Mouse (Mus musculus): ENCODE results near the gene Mpg. TPM values are rescaled to one million over a fixed set of nuclear protein-coding genes. Genes with fewer than 3 reads are reported as not detected.
A peak's percentile ranks its signal among the peaks of the same experiment; 100 is the strongest.

Mpg gene
- polyA plus RNA-seq, 1 experiment, result 20.7 TPM

DNA sequence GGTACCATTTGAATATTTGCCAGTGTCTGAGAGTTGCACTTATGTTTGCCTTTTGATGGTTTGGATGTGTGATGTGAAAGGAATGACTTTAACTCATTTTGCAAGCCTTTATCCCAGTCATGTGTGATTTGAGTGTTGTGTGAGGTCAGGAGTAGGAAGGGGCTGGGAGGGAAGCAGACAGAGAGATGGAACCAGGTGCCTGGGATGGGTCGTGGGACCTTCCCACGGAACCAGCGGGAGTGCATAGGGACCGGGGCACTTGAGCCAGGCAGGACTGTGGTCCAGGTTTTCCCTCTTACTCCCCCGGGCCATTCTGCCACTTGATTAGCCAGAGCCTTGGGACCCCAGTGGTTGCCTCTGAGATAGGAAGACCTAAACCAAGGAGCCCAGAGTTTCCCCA lies 41.7 kb downstream of the Mpg start:
- peaks cover 15% of the 10 kb centered on the region for H3K4me1 ChIP-seq (ENCODE audit: control insufficient read depth, insufficient read depth, low read length)
- H3K27ac ChIP-seq (ENCODE audit: insufficient read depth, low read length), result peak overlapping the region; percentile 95
- no peak overlapping the region for H3K4me3 ChIP-seq (ENCODE audit: insufficient read depth, low read length)
- TF ChIP-seq CTCF (IDR thresholded peaks at IDR 0.05; ENCODE audit: borderline replicate concordance, insufficient read depth, low read length), result no peak
- no peak for TF ChIP-seq POLR2A (IDR thresholded peaks at IDR 0.05; ENCODE audit: low read depth, low read length)

DNA sequence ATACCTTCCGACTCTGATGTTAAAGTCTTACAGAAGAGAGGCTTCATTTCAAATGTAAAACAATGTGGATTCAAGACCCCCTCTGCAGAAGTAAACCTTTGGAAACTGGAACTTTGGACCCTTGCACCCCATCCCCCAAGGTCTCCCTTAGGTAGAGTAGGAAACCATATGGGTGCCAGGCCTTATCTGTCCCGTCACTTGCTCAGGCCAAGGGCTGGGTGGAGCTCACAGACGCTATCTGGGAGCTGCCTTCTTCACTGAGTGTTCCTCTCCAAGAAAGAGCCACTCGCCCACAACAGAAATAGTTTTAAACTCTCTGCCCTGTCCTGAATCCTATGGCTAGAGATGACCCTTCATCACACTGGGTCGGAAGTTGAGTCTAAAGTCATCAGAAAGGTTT lies 42.6 kb downstream of the Mpg start:
- Histone ChIP-seq H3K4me1 (ENCODE audit: control insufficient read depth, insufficient read depth, low read length) (peaks cover 8% of the 10 kb centered on the region), H3K27ac (ENCODE audit: insufficient read depth, low read length) (no peak overlapping the region), H3K4me3 (ENCODE audit: insufficient read depth, low read length) (no peak overlapping the region)
- TF ChIP-seq CTCF (IDR thresholded peaks at IDR 0.05; ENCODE audit: borderline replicate concordance, insufficient read depth, low read length) (no peak), POLR2A (IDR thresholded peaks at IDR 0.05; ENCODE audit: low read depth, low read length) (no peak)

- TF ChIP-seq CTCF (IDR thresholded peaks at IDR 0.05; ENCODE audit: borderline replicate concordance, insufficient read depth, low read length), result no peak
- TF ChIP-seq POLR2A (IDR thresholded peaks at IDR 0.05; ENCODE audit: low read depth, low read length), result no peak
- no peak overlapping the region for H3K4me3 ChIP-seq (ENCODE audit: insufficient read depth, low read length)
- peaks cover 4% of the 10 kb centered on the region; the same call in 1 of the 2 replicates for H3K4me1 ChIP-seq (ENCODE audit: control insufficient read depth, insufficient read depth, low read length)
- H3K27ac ChIP-seq (ENCODE audit: insufficient read depth, low read length), result no peak overlapping the region
These were observed 44.9 kb downstream of the Mpg start for GRCm38 (mm10) chr11:32271178-32271577.

- Histone ChIP-seq H3K4me1 (ENCODE audit: control insufficient read depth, insufficient read depth, low read length) (no peaks in the 10 kb centered on the region), H3K27ac (ENCODE audit: insufficient read depth, low read length) (no peak within 1 kb of the TSS), H3K4me3 (ENCODE audit: insufficient read depth, low read length) (no peak within 1 kb of the TSS)
- TF ChIP-seq CTCF (IDR thresholded peaks at IDR 0.05; ENCODE audit: borderline replicate concordance, insufficient read depth, low read length) (no peak), POLR2A (IDR thresholded peaks at IDR 0.05; ENCODE audit: low read depth, low read length) (no peak)
These were observed 50.0 kb downstream of the Mpg start, which contains the start of gene Hba-x for GRCm38 (mm10) chr11:32276347-32276746. Gene Hba-x, plus strand, starts transcription at chr11:32276400.

DNA sequence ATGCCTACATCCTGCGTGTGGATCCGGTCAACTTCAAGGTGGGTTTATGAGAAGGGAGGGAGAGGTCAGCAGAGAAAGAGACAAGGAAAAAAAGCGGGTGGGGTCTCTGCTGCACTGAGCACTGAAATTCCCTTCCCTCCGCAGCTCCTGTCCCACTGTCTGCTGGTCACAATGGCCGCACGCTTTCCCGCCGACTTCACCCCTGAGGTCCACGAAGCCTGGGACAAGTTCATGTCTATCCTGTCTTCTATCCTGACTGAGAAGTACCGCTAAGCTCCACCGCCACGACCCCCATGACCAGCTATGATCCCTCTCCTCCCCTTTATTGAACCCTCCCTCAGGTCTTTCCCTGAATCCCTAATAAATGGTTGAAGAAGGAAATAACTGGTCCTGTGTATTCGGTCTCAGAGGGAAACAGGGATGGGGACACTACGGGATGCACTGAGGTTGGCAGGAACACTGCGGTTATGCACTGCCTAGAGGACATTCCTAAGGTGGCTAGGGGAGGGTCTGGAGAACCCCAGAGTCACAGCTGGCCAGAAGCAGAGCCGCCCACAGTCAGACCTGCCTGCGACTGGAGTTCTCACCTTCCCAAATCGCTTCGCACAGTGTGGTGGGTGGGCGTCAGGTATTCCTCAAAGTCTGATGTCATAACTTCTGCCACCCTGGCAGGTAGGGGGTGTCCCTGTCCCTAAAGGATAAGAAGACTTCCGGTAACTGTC lies 51.6 kb downstream of the Mpg start:
- no peak overlapping the region for H3K4me3 ChIP-seq (ENCODE audit: insufficient read depth, low read length)
- no peak overlapping the region for H3K27ac ChIP-seq (ENCODE audit: insufficient read depth, low read length)
- H3K4me1 ChIP-seq (ENCODE audit: control insufficient read depth, insufficient read depth, low read length), result no peaks in the 10 kb centered on the region
- TF ChIP-seq POLR2A (IDR thresholded peaks at IDR 0.05; ENCODE audit: low read depth, low read length) (no peak), CTCF (IDR thresholded peaks at IDR 0.05; ENCODE audit: borderline replicate concordance, insufficient read depth, low read length) (no peak)

DNA sequence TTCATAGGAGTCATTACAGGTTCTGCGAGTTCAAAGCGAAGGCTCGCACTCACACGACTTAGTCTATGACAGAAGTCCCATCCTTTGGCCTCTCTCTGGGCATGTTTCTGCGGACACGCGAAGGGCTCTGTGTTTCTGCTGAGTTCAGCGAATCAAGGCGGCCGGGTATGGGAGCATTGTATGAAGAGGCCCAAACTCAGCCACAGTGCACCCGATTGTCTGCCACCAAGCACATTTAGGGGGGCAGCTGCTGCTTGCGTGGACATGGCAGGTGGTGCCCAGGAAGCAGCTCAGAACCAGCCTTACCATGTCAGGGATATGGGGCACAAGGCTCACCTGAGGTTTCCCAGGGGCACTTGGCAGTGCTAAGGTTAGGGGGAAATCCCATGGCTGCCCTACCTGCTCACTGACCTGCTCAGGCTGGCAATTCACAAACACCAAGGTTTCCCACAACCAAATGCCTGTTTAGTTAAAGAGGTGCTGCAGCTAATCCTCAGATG lies 52.2 kb downstream of the Mpg start:
- no peaks in the 10 kb centered on the region for H3K4me1 ChIP-seq (ENCODE audit: control insufficient read depth, insufficient read depth, low read length)
- TF ChIP-seq CTCF (IDR thresholded peaks at IDR 0.05; ENCODE audit: borderline replicate concordance, insufficient read depth, low read length) (no peak), POLR2A (IDR thresholded peaks at IDR 0.05; ENCODE audit: low read depth, low read length) (no peak)

GRCm38 (mm10) chr11:32280646-32281045 lies 54.3 kb downstream of the Mpg start:
- Histone ChIP-seq H3K4me1 (ENCODE audit: control insufficient read depth, insufficient read depth, low read length) (no peaks in the 10 kb centered on the region), H3K27ac (ENCODE audit: insufficient read depth, low read length) (no peak overlapping the region), H3K4me3 (ENCODE audit: insufficient read depth, low read length) (no peak overlapping the region)
- TF ChIP-seq POLR2A (IDR thresholded peaks at IDR 0.05; ENCODE audit: low read depth, low read length) (no peak), CTCF (IDR thresholded peaks at IDR 0.05; ENCODE audit: borderline replicate concordance, insufficient read depth, low read length) (no peak)

More for the DNA sequence above, 52.2 kb downstream of the Mpg start:
- Histone ChIP-seq H3K27ac (ENCODE audit: insufficient read depth, low read length) (no peak overlapping the region), H3K4me3 (ENCODE audit: insufficient read depth, low read length) (no peak overlapping the region)

GRCm38 (mm10) chr11:32281416-32282144 lies 55.3 kb downstream of the Mpg start:
- no peak for TF ChIP-seq POLR2A (IDR thresholded peaks at IDR 0.05; ENCODE audit: low read depth, low read length)
- Histone ChIP-seq H3K27ac (ENCODE audit: insufficient read depth, low read length) (no peak overlapping the region), H3K4me3 (ENCODE audit: insufficient read depth, low read length) (no peak overlapping the region), H3K4me1 (ENCODE audit: control insufficient read depth, insufficient read depth, low read length) (no peaks in the 10 kb centered on the region)

Other genes with a start within 250 kb of the Mpg start
- gene Nsg2, start 226.0 kb upstream of the Mpg start, polyA plus RNA-seq (2011; ENCODE audit: insufficient read length, low read depth, missing spikeins), result 0.77 TPM in 1 of 2 replicates, not detected in the other
- gene Il9r, start 26.2 kb upstream of the Mpg start, polyA plus RNA-seq (2011; ENCODE audit: insufficient read length, low read depth, missing spikeins), result not detected in 2 replicates
- gene Snrnp25, start 21.1 kb upstream of the Mpg start, polyA plus RNA-seq (2011; ENCODE audit: insufficient read length, low read depth, missing spikeins), result 20.4 and 21.6 TPM in 2 replicates
- gene Rhbdf1, start 4.2 kb upstream of the Mpg start, polyA plus RNA-seq (2011; ENCODE audit: insufficient read length, low read depth, missing spikeins), result 45.9 and 49.1 TPM in 2 replicates
- gene Nprl3, start 41.2 kb downstream of the Mpg start, polyA plus RNA-seq (2011; ENCODE audit: insufficient read length, low read depth, missing spikeins), result 43.1 and 49.4 TPM in 2 replicates
- not detected in 2 replicates for gene Hba-x, start 49.9 kb downstream of the Mpg start, polyA plus RNA-seq (2011; ENCODE audit: insufficient read length, low read depth, missing spikeins)
- not detected in 2 replicates for gene Hba-a1, start 57.0 kb downstream of the Mpg start, polyA plus RNA-seq (2011; ENCODE audit: insufficient read length, low read depth, missing spikeins)
- not detected in 2 replicates for gene Hbq1b, start 60.5 kb downstream of the Mpg start, polyA plus RNA-seq (2011; ENCODE audit: insufficient read length, low read depth, missing spikeins)
- gene Hba-a2, start 70.0 kb downstream of the Mpg start, polyA plus RNA-seq (2011; ENCODE audit: insufficient read length, low read depth, missing spikeins), result not detected in 2 replicates
- not detected in 2 replicates for gene Hbq1a, start 73.6 kb downstream of the Mpg start, polyA plus RNA-seq (2011; ENCODE audit: insufficient read length, low read depth, missing spikeins)
- gene Sh3pxd2b, start 121.3 kb downstream of the Mpg start, polyA plus RNA-seq (2011; ENCODE audit: insufficient read length, low read depth, missing spikeins), result 53.6 and 58.8 TPM in 2 replicates
- gene Ubtd2, start 228.9 kb downstream of the Mpg start, polyA plus RNA-seq (2011; ENCODE audit: insufficient read length, low read depth, missing spikeins), result 37.1 and 47.0 TPM in 2 replicates

Data from embryonic fibroblast, embryonic 13.5 days (primary cell).